Mouse (Mus musculus) bone marrow macrophage, adult 2 months (primary cell): Measurements from ENCODE around the gene Vwa1.

Experiments used
- CTCF ChIP-seq: IDR thresholded peaks from 2 replicates; pipeline ENCODE4 v1.5.1; 2012; ENCODE audit warnings: low read depth, mild to moderate bottlenecking, low read length, moderate library complexity
- POLR2A ChIP-seq: IDR thresholded peaks from 2 replicates; pipeline ENCODE4 v1.6.1; 2012; ENCODE audit warnings: mild to moderate bottlenecking, low read depth, low read length, borderline replicate concordance

DNA sequence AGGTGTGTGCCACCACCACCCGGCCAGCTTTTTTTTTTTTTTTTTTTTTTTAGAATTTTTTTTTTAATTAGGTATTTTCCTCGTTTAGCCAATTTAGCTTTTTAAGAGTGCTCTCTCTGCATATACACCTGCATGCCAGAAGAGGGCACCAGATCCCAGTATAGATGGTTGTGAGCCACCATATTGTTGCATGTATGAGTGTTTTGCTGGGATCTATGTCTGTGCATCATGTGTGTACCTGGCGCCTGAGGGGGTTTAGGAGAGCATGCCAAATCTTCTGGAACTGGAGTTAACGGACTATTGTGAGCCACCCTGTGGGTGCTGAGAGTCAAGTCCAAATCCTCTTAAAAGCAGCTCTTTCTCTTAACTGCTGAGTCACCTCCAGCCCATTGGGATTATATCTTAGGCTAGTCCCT is 52.8 kb downstream of the Vwa1 start:
- TF ChIP-seq POLR2A (no peak), CTCF (no peak)
